Mouse (Mus musculus) kidney, adult 18-20 months (tissue): ENCODE results near the gene Rrp1.
"Not testable (repeated sequence)": the region's sequence is repeated elsewhere in the genome, so short reads cannot be mapped to it uniquely, and the experiment has no call there.

ENCODE experiments used
- DNase-seq: peaks from one replicate; pipeline ENCODE4 v3.0.0; 2021

Rrp1 gene

DNA sequence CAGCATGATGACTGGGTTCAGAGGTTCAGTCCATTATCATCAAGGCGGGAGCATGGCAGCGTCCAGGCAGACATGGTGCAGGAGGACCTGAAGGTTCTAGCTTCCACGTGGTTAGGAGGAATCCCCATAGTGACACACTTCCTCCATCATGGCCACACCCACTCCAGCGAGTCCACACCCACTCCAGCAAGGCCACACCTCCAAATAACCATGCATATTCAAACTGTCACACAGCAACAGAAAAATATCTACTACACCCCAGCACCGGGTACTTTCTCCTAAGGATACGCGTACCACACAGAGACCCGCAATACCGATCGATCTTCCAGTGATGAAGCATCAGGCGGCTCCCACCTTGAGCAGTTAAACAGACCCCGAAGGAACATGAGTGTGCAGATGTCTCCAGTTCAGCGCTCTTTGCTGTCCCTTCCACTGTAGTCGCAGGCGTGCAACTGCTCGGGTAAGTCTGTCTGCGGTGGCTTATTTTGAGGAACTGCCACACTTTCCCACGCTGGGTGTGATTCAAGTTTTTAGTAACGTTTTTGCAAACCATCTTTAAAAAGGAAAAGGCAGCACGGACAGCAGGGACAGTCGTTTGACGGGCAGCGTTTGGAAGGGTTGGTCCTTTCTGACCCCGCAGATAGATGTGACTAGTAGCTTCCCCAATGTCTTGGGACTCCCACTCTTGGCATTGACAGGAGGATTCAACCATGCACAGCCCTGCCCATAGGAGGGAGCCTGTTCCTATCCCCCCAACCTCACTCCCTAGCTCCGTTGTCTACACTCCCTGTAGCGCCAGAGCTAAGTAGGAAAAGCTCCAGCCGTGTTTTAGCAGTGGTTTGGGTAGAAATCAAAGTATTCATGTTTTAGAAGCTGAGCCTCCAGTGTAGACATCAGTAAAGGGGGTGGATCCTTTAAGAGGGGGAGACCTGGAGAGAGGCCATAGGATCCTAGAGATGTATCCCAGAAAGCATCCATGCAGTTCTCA lies 39.9 kb downstream of the Rrp1 start:
- DNase-seq: no peak

DNA sequence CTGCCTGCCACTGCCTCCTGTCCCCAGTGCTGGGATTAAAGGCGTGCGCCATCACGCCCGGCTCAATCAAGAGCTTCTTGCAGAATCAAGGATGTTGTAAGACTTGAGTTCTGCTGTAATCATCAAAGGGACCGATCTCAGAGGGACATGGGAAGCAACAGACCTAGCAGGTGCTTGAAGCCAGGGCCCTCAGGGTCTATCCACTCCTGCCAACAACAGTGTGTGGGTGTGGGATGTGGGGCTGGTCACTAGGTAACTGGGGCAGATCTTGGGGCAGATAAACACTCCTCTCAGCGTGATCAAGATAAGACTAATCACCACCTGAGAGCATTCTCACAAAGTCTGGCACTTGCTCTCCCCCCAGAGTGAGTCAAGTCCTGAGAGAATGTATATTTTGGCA lies 41.1 kb downstream of the Rrp1 start:
- DNase-seq: no peak

DNA sequence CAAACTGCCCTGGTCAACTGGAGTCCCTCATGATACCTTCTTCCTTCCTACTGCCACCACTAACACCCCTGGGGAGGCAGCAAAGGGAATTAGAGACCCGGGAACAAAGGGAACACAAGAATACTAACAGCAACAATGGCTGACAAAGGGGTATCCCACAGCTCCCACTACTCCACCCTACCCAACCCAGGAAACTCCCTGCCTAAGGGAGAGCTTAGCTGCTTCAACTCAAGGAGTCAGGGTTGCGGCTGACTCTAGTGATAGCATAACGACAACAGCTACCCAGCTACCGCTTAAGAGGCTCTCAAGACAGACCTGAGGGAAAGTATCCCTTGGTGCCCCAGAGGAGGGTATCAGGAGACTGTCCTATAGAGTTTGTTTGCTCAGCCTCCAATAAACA lies 45.3 kb downstream of the Rrp1 start:
- no peak for DNase-seq

DNA sequence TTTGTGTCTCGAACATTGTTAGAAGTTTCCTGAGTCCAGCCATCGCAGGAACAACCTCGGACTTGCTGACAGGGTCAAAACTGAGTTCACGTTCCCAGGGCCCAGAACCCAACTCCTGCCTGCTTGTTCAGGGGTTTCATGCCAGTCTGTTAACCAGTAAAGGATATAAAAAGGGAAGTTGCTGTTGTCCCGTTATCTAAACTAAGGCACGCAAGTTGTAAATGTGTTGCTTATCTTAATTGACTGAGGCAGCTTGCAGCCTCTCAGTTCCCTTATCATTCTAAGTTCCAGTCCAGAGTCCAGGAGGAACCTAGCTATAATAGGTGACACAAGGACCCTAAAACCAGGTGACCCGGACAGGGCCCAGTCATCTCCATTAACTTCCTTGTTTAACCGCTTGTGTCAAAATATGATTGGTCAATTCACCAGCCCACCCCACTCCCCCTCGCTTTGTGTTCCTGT lies 46.0 kb downstream of the Rrp1 start:
- DNase-seq: no peak

DNA sequence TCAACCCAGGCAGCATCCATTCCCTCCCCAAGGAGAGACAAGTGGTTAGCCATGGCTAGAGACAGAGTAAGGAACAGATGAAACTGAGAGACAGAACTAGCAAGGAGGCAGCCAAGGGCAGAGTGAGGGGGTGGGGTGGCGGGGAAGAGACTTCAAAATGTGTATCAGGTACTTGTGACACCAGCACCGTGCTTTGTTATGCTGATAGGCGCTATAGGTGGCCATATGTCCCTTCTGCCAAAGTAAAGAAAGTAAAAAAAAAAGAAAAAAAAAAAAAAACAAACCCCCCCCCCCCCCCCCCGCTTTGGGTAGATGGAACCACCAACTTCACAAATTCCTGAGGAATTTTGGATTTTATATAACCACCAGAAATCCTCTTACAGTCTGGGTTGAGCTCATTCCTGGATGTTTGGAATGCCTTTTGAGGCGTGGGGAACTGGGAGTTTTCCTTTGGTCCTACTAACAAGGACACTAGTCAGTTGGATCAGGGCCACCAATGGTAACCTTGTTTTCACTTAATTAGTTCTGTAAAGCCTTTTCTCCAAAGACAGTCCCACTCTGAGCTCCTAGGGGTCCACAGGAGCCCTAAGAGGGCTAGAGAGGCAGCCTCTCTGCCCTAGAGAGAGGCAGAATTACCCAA lies 46.5 kb downstream of the Rrp1 start:
- DNase-seq: no peak

DNA sequence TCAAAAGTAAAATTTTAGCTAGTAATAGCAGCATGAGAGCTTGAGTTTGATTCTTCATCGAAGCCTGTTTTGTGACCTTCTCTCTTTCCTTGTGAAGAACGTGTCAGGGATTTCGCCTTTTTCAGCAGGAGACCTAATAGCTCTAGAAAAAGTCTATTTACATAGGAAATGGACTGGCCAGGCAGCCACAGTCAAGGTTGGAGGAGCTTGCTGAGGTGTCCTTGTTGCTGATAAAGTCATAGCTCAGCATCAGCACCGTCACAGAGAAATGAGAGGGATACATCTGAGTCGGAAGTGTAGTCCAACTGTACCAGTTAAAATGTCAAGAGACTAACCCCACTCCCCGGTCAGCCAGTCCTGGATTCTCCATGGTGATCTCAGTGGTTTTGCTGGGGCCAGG lies 47.3 kb downstream of the Rrp1 start:
- DNase-seq: no peak

DNA sequence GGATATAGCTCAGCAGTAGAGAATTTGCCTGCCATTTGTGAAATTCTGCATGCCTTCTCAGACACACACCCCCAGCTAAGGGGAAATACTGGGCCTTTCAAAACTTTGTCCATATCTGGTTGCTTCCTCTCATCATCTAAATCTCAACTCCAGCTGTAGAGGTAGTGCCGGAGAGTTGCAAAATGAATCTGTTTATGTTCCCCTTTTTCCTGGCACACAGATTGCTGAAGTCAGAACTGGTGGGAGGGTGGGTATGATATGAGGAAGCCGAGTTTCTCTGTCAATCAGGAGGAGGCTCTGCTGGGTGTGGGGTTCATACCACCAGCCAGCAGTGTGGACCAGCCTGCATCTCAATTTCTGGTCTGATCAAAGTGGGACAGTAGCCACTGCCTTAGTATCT lies 48.7 kb downstream of the Rrp1 start:
- no peak for DNase-seq

DNA sequence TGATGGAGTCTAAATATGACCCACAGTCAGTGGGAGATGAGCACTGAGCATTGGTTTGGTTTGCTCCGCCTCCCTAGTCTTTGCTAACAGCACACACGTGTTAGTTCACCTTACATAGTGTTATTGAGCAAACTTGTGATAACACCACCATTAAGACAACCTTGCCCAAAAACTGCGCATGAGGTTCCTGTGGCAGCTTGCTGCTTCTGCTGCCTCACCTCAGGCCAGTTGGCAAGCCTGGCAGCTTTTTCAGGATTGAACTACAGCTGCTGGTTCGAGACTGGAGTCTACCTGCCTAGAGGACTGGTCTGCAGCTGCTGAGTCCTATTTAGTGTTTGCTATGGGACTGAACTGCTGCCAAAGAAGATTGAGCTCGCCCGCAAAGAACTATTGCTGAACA lies 49.5 kb downstream of the Rrp1 start:
- no peak for DNase-seq

DNA sequence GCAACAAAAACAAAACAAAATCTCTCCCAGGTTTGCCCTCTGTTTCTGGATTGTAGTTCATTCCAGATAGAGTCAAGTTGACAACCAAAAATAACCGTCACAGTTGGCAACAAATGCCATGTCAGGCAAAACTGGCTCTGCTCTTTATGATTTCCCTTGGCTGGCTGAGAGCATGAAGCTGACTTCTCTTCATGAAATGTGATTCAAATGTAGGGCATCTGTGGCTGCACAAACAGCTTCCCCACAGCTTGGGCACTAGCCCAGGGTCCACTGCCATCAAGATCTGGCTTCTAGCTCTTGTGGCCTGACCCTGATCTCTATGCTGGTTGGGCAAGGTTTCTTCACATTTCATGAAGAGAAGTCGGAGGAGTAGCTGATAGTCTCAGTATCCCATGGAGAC lies 50.9 kb downstream of the Rrp1 start:
- DNase-seq: no peak

DNA sequence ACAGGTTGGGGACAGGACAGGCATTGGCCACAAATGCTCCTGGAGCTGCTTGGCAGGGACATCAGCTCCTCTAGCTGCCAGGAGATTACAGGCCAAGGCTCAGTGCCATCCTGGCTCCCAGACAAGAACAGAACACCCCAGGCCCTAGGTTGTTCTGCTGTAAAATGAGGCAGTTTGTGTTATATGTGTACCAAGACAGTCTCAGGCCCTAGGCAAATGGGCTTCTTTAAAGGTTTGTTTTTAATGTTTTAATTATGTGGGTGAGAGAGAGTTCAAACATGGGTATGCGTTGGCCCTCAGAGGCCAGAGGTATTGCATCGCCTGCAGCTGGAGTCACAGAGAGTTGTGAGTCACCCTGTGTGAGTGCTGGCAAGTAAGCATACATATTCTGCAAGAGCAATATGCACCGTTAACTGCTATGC lies 52.5 kb downstream of the Rrp1 start:
- peak; percentile 55 for DNase-seq

DNA sequence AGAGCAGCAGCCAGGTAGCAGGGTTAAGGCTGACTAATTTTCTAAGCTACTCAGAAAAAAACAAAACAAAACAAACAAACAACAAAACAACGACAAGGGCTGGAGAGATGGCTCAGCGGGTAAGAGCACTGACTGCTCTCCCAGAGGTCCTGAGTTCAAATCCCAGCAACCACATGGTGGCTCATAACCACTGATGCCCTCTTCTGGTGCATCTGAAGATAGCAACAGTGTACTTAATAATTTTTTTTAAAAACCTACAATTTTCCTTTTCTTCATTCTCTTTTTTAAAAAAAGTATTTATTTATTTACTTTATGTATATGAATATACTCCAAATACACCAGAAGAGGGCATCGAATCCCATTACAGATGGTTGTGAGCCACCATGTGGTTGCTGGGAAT lies 53.8 kb downstream of the Rrp1 start:
- not testable (repeated sequence) for DNase-seq

DNA sequence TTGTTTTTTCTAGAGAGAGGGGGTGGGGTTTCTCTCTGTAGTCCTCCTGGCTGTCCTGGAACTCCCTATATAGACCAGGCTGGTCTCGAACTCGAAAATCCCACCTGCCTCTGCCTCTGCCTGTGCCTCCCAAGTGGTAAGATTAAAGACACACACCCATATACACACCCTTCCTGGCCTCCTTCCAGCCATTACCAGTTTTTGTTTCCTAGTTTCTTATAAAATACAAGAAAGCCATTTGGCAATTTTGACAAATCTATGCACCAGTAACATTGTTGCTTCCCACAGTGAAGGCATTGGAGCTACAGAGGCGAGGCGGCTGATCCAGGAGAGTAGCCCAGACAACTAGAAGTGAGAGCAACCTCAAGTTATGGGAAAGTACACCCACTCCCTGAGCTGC lies 54.6 kb downstream of the Rrp1 start:
- DNase-seq: no peak

DNA sequence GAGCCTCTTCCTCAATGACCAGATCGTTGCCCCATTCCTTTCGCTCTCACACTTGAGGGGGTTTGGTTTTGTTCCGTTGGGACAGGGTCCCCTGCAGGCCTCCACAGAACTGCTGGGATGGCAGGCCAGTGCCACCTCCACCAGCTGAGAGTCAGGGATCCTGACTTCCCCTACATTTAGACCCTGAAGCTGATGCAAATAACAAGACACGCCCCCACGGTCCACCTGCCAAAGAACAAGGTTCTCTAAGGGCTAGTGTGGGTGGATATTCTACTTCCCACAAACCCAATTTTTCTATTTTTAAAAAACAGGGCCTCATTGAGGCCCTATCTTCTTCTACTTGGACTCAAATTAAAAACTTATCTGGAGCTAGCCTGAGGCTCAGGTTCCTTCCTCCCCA lies 55.1 kb downstream of the Rrp1 start:
- no peak for DNase-seq

DNA sequence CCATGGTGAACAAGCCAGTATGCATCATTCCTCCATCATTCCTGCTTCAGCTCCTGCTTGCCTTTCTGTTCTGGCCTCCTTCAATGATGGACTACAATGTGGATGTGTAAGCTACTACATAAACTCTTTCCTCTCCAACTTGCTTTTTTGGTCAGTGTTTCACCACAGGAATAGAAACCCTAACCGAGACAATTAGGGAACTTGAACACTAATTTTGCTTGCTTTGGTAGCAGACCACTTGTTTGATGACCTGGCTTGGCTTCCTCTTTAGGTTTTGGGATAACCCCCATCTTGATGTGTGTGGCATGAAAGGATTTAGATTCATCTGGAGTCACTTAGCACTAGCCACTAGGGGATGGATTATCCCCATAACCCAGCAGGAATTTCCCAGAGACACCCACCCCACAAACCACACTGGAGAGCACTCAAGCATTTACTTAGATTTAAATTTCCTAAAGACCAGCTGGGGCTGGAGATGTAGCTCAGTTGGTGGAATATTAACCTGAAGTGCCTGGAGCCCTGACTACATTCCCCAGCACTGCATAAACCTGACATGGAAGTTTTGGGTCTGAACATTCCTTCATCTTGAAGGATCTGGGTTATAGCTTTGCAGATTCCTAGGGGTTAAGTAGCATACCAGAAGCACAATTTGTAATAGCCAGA lies 56.8 kb downstream of the Rrp1 start:
- DNase-seq: peak; percentile 53

DNA sequence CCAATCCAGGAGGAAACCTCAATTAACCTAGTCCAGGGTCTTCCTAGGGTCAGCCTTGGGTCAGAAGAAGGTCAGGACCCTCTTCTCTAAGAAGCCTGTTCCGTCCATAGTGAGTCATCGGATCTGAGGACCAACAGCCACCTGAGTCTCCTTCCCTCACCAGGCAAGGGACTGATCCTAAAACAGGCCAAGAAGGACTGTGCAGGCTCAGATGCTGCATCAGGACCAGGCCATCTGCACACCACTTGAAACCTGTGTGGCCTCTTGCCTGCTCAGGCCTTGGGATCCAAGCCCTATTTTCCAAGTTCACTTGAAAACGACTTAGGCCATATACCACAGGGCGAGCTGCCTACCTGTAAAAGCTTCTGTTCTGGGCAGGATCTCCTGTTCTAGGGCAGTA lies 59.6 kb downstream of the Rrp1 start:
- DNase-seq: no peak

DNA sequence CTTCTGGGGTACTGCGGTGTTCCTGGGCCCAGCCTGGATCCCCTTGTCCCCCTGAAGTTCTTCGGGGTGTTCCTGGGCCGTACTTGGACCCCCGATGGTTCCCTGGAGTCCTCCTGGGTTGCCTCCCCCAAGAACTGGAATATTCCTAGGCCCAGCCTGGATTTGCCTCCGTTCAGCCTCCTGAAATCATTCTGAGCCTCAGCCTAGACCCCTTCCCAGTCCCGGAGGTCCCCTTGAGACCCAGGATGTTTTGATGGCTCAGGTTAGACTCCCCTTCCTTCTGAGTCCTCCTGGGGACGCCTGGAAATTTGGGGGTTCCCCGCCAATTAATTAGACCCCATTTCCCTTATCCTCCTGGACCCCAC lies 60.2 kb downstream of the Rrp1 start:
- DNase-seq: no peak

DNA sequence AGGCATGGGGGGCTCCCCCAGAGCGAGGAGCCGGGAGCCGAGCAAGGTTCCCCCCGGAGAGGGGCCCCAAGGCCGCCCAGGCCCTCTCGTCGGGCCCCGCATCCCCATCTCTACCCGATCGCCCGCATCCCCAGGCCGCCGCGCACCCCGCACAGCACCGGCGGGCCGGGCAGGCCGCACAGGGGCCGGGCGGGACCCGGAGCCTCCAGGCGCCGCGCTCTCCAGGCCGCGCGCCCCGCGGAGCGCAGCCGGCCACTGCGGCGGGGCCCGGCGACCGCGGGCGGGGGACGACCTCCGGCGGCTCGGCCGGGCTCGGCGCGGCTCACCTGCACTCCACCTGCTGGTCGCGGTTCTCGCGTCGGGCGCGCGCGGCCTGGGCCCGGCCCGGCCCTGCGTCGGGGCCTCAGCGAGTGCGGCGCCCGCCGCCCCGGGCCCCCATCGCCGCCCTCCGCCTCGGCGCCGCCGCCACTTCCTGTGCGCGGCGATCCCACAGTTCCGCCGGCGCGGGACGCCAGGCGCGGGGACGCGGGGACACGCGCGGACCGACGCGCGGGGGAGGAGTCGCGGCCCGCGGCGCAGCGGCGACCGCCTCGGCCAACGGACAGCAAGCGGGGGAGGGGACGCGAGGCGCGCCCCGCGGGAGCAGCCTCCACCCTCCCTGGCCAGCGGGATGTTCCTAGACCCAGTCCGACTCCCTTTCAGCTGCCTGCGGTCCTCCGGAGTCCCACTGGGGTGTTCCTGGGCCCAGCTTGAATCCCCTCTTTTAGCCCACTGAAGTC lies 60.8 kb downstream of the Rrp1 start, which contains the start of gene Agpat3:
Agpat3 (minus strand) TSS at position 603 of the 779 bp plus-strand sequence.
- DNase-seq: peak; percentile 73

DNA sequence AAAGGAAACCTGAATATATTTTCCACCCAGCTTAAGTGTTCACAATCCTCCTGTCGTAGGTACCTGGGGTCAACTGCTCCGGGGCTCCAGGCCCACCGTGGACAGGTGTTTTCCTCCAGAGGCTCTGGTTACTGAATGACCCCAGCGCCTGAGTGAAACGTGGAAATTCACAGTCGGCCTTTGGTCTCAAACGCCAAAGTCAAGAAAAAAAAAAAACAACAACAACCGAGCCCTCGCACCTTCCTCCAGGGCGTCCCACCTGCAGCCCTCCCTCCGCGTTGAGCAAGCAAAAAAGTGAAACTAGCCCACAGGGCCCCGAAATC lies 61.3 kb downstream of the Rrp1 start:
- DNase-seq: peak; percentile 64

DNA sequence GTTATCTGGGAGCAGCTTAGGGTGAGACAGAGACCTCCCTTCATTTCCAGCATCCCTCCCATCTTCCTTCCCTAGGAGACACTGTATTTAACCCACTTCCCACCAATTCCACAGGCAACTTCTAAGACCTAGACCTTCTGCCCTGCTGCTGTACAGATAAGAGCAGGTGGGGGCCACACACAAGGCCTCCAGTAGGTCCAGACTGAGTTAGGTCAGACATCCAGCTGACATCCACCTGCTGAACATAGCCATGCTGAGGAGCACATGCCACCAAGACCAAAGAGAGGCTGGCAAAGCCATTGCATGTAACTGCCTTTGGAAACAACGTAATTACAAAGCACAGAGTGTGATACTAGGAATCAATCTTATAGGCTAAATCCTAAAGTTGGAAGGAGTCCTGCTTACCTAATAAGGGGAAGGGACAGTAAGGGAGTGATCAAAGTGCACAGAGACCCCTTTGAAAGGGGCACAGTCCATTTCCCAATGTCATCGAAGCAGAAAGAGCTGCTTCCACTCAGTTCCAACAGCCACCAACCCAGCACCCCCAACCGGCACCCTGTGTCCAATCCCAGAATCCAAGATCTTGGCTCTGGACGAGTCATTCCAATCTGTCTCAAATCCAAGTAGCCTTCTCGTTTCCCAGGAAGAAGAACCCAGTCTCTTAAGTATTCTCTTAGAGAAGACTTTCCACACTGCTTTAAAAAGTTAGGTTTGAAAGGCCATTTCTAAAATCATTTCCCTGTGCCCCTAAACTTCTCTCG lies 61.9 kb downstream of the Rrp1 start:
- DNase-seq: no peak
